Mouse (Mus musculus): Measurements from ENCODE around the gene Zmym1.
A peak's percentile ranks its signal among the peaks of the same experiment; 100 is the strongest.
"Not testable (repeated sequence)": the region's sequence is repeated elsewhere in the genome, so short reads cannot be mapped to it uniquely, and the experiment has no call there.

The Zmym1 gene

GRCm38 (mm10) chr4:127060585-127061290 is at the start of gene Zmym1:
TSS of gene Zmym1 (minus strand) at chr4:127061152.
- DNase-seq, result peak; percentile 91 to 96

- DNase-seq, result no peak
Measured at GRCm38 (mm10) chr4:127110570-127110969, 49.6 kb upstream of the Zmym1 start.

- DNase-seq, result peak; percentile 63 to 74
Measured at GRCm38 (mm10) chr4:127107566-127107965, 46.6 kb upstream of the Zmym1 start.

GRCm38 (mm10) chr4:127099552-127099951 is 38.6 kb upstream of the Zmym1 start:
- not testable (repeated sequence) for DNase-seq

GRCm38 (mm10) chr4:127095090-127095489 is 34.1 kb upstream of the Zmym1 start:
- DNase-seq, result no peak

- DNase-seq, result no peak
Measured at GRCm38 (mm10) chr4:127091188-127091587, 30.2 kb upstream of the Zmym1 start.

GRCm38 (mm10) chr4:127085761-127086160 is 24.8 kb upstream of the Zmym1 start:
- no peak for DNase-seq

GRCm38 (mm10) chr4:127083131-127083530 is 22.2 kb upstream of the Zmym1 start:
- no peak for DNase-seq

GRCm38 (mm10) chr4:127080806-127081205 is 19.9 kb upstream of the Zmym1 start:
- no peak for DNase-seq

- DNase-seq, result peak; percentile 95 to 96
Measured at GRCm38 (mm10) chr4:127076875-127077548, 16.1 kb upstream of the Zmym1 start, which contains the start of gene Zmym6. TSS of gene Zmym6 (plus strand) at chr4:127077383.

- no peak for DNase-seq
Measured at GRCm38 (mm10) chr4:127074915-127075314, 14.0 kb upstream of the Zmym1 start.

GRCm38 (mm10) chr4:127064051-127064450 is 3.1 kb upstream of the Zmym1 start:
- DNase-seq, result no peak

GRCm38 (mm10) chr4:127054522-127055198 is 6.3 kb downstream of the Zmym1 start:
- no peak for DNase-seq

GRCm38 (mm10) chr4:127053071-127053470 is 7.9 kb downstream of the Zmym1 start:
- no peak for DNase-seq

GRCm38 (mm10) chr4:127051121-127051520 is 9.8 kb downstream of the Zmym1 start:
- DNase-seq, result no peak

GRCm38 (mm10) chr4:127043540-127043939 is 17.4 kb downstream of the Zmym1 start:
- DNase-seq, result no peak

- no peak for DNase-seq
Measured at GRCm38 (mm10) chr4:127039871-127040483, 21.0 kb downstream of the Zmym1 start.

GRCm38 (mm10) chr4:127038828-127039349 is 22.1 kb downstream of the Zmym1 start:
- no peak for DNase-seq

- DNase-seq, result no peak
Measured at GRCm38 (mm10) chr4:127037908-127038827, 22.8 kb downstream of the Zmym1 start.

GRCm38 (mm10) chr4:127037158-127037557 is 23.8 kb downstream of the Zmym1 start:
- peak; percentile 38 to 39 for DNase-seq

Data from kidney, postnatal 36 days (tissue).